Mouse (Mus musculus) neural tube, embryonic 15.5 days (tissue): ENCODE data around the gene Kif1c. TPM values are rescaled to one million over a fixed set of nuclear protein-coding genes. Genes with fewer than 3 reads are reported as not detected.

Source experiments
- ATAC-seq: fragments of 200-750 bp; cut with Nextera tagmentation; 2 replicates; pipeline ENCODE4 v1.8.0; 2017; ENCODE audit warnings: mild to moderate bottlenecking, moderate TSS enrichment, moderate library complexity; ENCODE audit not compliant: low FRiP score
- H3K27ac ChIP-seq: fragments of 300-500 bp; sonication (generic); replicated peaks from 2 replicates; pipeline ENCODE4 v1.5.1; 2015; ENCODE audit warnings: mild to moderate bottlenecking, inconsistent platforms
- H3K27me3 ChIP-seq: fragments of 300-500 bp; sonication (generic); replicated peaks from 2 replicates; pipeline ENCODE4 v1.6.1; 2015; ENCODE audit warnings: inconsistent platforms
- H3K36me3 ChIP-seq: fragments of 300-500 bp; sonication (generic); 2 replicates; pipeline ENCODE4 v1.6.1; 2015; ENCODE audit warnings: inconsistent platforms
- H3K4me1 ChIP-seq: fragments of 300-500 bp; sonication (generic); 2 replicates; pipeline ENCODE4 v1.6.1; 2015; ENCODE audit warnings: inconsistent platforms
- H3K4me2 ChIP-seq: fragments of 300-500 bp; sonication (generic); 2 replicates; pipeline ENCODE4 v1.6.1; 2015; ENCODE audit warnings: inconsistent platforms, mild to moderate bottlenecking, moderate library complexity
- H3K4me3 ChIP-seq: fragments of 300-500 bp; sonication (generic); replicated peaks from 2 replicates; pipeline ENCODE4 v1.5.1; 2015; ENCODE audit warnings: mild to moderate bottlenecking, inconsistent platforms
- H3K9ac ChIP-seq: fragments of 300-500 bp; sonication (generic); replicated peaks from 2 replicates; pipeline ENCODE4 v1.6.1; 2015; ENCODE audit warnings: mild to moderate bottlenecking, inconsistent platforms
- H3K9me3 ChIP-seq: fragments of 300-500 bp; sonication (generic); replicated peaks from 2 replicates; pipeline ENCODE4 v1.6.1; 2016; ENCODE audit warnings: inconsistent platforms
- WGBS: fragments of 180-500 bp; shearing (Covaris S2); methylation state at CpG from one replicate; pipeline ENCODE4 v1.1.7; 2015; ENCODE audit warnings: mixed read lengths; 5-methylcytosine and 5-hydroxymethylcytosine counted together
- polyA plus RNA-seq: library from polyadenylated mRNA; unstranded; fragments of >200 nt; fragmentation: Nextera tagmentation; extraction: Ambion mirVana; gene quantifications from 2 replicates; pipeline ENCODE4 v1.2.1, GENCODE M21; 2015

The Kif1c gene
- polyA plus RNA-seq, 1 experiment from 2014 or later = 1.6 TPM

DNA sequence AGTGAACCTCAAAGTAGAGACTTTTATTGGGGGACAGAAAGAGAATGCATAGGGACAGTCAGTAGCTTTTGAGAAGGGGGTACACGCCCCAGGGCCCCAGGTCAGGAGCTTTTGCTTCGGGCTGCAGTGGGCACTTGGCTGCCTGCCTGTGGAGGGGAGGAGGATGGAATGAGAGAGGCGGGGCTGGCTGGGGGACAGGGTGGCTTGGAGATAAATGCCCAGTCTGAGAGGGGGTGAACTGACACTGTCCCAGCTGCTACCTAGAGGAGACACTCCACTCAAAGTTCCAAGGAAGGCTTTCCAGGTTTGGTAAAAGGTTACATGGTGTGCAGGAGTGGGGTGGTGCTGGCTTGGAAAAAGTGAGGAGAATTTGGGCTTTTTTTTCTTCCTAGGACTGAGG, 43.4 kb upstream of the Kif1c start, which contains the start of gene Eno3:
TSS of gene Eno3 (plus strand) at position 239 of the 400 bp plus-strand sequence.
- H3K36me3 ChIP-seq = peaks cover 2% of the 10 kb centered on the region; the same call in 1 of the 2 replicates
- H3K9ac ChIP-seq = peak within 1 kb of the TSS; percentile 86
- peaks cover 38% of the 10 kb centered on the region for H3K4me1 ChIP-seq
- H3K27me3 ChIP-seq = no peaks in the 10 kb centered on the region
- H3K27ac ChIP-seq = peak within 1 kb of the TSS; percentile 95
- H3K9me3 ChIP-seq = no peaks in the 10 kb centered on the region
- WGBS = 12% methylated on average over 3 of the region's 3 CpGs
- no peak for ATAC-seq
- peak within 1 kb of the TSS; percentile 91 for H3K4me2 ChIP-seq
- peak within 1 kb of the TSS; percentile 69 for H3K4me3 ChIP-seq

DNA sequence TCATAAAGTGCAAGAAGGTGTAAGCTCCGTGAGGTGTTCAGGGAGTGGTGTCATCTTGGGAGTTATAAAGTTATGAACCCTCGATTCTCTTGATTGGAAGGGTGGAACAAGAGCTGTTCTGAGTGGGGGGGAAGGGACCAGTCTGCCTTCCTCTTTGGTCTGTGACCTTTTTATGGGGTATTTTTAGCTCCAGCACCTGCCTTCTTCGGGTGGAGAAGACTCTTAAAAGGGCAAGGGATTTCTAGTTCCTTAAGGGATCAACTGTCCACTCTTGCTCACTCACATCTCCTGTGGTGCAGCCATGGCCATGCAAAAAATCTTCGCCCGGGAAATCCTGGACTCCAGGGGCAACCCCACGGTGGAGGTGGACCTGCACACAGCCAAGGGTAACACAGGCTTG, 42.8 kb upstream of the Kif1c start:
- WGBS = 58% methylated on average over 6 of the region's 6 CpGs
- no peak for ATAC-seq
- Histone ChIP-seq H3K4me3 (no peak overlapping the region), H3K4me1 (peaks cover 32% of the 10 kb centered on the region), H3K4me2 (no peak overlapping the region), H3K9ac (no peak overlapping the region), H3K9me3 (no peaks in the 10 kb centered on the region), H3K27me3 (no peaks in the 10 kb centered on the region), H3K27ac (no peak overlapping the region), H3K36me3 (peaks cover 6% of the 10 kb centered on the region)

DNA sequence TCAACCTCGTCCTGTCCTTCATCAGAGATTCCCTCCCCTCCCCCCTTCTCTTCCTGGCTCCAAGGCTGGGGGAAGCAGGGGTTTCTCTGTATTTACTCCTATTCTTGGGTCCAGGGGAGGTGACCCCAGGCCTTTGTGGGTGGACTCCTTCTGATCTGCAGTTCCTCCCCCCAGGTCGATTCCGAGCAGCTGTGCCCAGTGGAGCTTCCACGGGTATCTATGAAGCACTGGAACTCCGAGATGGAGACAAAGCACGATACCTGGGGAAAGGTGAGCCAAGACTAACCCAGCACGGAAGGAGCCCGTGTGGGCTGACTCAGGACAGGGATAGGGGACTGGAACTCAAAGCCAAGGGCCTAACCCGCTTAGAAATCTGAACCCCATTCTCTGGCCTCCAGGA, 42.4 kb upstream of the Kif1c start:
- no peak overlapping the region for H3K27ac ChIP-seq
- no peak overlapping the region for H3K9ac ChIP-seq
- H3K36me3 ChIP-seq = peaks cover 10% of the 10 kb centered on the region
- ATAC-seq = no peak
- no peaks in the 10 kb centered on the region for H3K27me3 ChIP-seq
- no peak overlapping the region for H3K4me2 ChIP-seq
- 72% methylated on average over 9 of the region's 9 CpGs for WGBS
- H3K4me1 ChIP-seq = peaks cover 27% of the 10 kb centered on the region
- no peaks in the 10 kb centered on the region for H3K9me3 ChIP-seq
- H3K4me3 ChIP-seq = no peak overlapping the region

DNA sequence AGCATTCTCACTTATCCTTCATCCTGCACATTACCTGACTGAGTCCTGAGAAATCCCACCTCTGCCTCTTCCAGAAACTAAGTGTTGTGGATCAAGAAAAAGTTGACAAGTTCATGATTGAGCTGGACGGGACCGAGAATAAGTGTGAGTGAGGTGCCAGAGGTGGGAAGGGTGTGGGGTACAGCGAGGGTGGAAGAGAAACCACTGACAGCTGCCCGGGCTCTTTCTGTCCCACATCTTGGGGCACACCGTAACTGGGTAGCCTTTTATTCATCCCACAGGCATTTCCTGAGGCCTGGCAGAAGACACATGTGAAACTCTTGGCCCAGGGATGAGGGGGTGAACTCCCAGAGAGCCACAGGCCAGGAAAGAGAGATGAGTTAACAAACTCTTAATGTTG, 41.8 kb upstream of the Kif1c start:
- WGBS = 87% methylated on average over 5 of the region's 5 CpGs
- H3K4me1 ChIP-seq = peaks cover 22% of the 10 kb centered on the region
- no peaks in the 10 kb centered on the region for H3K27me3 ChIP-seq
- H3K9ac ChIP-seq = no peak overlapping the region
- no peak overlapping the region for H3K4me2 ChIP-seq
- H3K36me3 ChIP-seq = peaks cover 15% of the 10 kb centered on the region
- no peaks in the 10 kb centered on the region for H3K9me3 ChIP-seq
- H3K27ac ChIP-seq = no peak overlapping the region
- ATAC-seq = no peak
- no peak overlapping the region for H3K4me3 ChIP-seq

DNA sequence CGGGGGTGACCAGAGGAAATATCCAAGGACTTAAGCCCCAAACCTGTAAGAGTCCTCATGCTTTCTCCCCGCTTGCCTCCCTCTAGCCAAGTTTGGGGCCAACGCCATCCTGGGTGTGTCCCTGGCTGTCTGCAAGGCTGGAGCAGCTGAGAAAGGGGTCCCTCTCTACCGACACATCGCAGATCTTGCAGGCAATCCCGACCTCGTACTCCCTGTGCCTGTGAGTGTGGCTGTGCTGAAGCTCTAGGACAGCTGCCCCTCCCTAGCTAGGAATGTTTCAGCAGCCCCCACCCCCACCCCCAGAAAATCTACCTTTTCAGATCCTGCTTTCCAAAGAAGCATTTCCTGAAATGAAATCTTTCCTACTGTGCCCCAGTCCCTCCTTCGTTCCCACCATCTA, 41.4 kb upstream of the Kif1c start:
- no peak overlapping the region for H3K4me2 ChIP-seq
- no peaks in the 10 kb centered on the region for H3K9me3 ChIP-seq
- peaks cover 22% of the 10 kb centered on the region for H3K4me1 ChIP-seq
- H3K9ac ChIP-seq = no peak overlapping the region
- 90% methylated on average over 8 of the region's 8 CpGs for WGBS
- H3K27ac ChIP-seq = no peak overlapping the region
- H3K36me3 ChIP-seq = peaks cover 20% of the 10 kb centered on the region
- no peaks in the 10 kb centered on the region for H3K27me3 ChIP-seq
- no peak overlapping the region for H3K4me3 ChIP-seq
- ATAC-seq = no peak

DNA sequence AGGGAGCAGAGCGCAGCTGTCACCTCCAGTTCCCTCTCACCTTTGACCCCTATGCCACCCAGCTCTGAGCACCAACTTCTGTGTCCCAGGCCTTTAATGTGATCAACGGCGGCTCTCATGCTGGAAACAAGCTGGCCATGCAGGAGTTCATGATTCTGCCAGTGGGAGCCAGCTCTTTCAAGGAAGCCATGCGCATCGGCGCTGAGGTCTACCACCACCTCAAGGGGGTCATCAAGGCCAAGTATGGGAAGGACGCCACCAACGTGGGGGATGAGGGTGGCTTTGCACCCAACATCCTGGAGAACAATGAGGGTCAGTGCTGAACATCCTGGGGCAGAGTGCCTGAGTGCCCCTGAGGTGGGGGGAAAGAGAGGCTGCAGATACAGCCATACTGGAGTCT, 39.8 kb upstream of the Kif1c start:
- ATAC-seq = no peak
- H3K4me2 ChIP-seq = no peak overlapping the region
- H3K27me3 ChIP-seq = no peaks in the 10 kb centered on the region
- 90% methylated on average over 8 of the region's 8 CpGs for WGBS
- H3K27ac ChIP-seq = no peak overlapping the region
- peaks cover 33% of the 10 kb centered on the region for H3K36me3 ChIP-seq
- H3K4me1 ChIP-seq = peaks cover 16% of the 10 kb centered on the region
- H3K9me3 ChIP-seq = no peaks in the 10 kb centered on the region
- H3K9ac ChIP-seq = no peak overlapping the region
- no peak overlapping the region for H3K4me3 ChIP-seq

DNA sequence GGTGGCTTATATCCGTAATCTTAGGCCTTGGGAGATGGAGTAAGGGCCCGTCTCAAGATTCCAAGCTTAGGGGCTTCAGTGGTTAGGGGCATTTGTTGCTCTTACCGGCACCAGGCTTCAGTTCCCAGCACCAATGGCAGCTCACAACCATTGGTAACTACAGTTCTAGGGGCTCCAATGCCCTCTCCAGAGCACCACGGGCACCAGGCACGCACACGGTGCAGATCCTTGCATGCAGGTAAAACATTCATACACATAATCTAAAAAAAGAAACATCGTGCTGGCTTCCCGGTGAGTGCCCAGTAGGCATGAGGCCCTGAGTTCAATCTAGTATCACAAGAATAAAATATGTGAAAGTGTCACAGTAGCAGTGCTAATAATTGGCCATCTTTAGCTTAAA, 37.2 kb upstream of the Kif1c start:
- H3K27ac ChIP-seq = no peak overlapping the region
- ATAC-seq = no peak
- no peaks in the 10 kb centered on the region for H3K27me3 ChIP-seq
- H3K9ac ChIP-seq = no peak overlapping the region
- H3K4me3 ChIP-seq = no peak overlapping the region
- H3K4me2 ChIP-seq = no peak overlapping the region
- 95% methylated on average over 8 of the region's 8 CpGs for WGBS
- no peaks in the 10 kb centered on the region for H3K9me3 ChIP-seq
- H3K4me1 ChIP-seq = peaks cover 20% of the 10 kb centered on the region
- peaks cover 38% of the 10 kb centered on the region for H3K36me3 ChIP-seq

DNA sequence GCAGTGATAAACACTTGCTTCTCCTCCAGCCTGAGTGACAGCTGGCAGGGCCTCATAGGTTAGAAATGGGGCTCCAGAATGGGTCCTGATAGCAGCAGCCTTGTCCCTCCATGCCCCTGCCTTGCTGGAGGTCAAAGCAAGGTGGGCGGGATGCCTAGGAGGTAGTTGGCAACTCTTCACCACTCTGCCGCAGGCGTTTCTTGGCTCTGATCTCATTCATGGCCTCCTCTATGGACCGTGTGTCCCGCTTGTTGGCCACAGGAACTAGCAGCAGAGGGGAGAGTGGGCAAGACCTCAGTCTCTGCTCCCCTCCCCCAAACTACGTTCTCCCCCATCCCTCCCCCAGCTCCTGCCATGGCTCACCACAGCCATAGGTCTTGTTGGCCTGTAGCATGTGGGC, 36.4 kb upstream of the Kif1c start:
- 90% methylated on average over 6 of the region's 6 CpGs for WGBS
- no peak for ATAC-seq

DNA sequence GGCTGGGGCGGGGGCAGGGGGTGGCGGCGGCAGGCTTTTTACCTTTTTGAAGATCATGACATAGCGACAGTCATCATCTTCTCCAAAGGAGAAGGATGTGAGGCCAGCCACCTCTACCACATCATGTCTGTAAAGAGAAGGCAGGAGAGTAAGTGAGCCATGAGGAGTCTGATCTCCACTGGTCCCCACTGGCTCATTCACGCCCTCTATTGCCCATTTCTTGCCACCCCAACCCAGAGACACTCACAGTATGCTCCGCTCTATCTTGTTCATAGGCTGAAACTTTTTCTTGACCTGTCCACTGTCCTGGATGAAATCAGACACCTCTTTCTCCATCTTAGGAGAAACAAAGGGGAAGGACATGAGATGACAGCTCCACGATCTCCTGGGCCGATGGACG, 35.6 kb upstream of the Kif1c start:
- Histone ChIP-seq H3K4me1 (peaks cover 22% of the 10 kb centered on the region), H3K27ac (no peak overlapping the region), H3K36me3 (peaks cover 38% of the 10 kb centered on the region), H3K9ac (no peak overlapping the region), H3K4me2 (no peak overlapping the region), H3K27me3 (no peaks in the 10 kb centered on the region), H3K4me3 (no peak overlapping the region), H3K9me3 (no peaks in the 10 kb centered on the region)
- 92% methylated on average over 9 of the region's 9 CpGs for WGBS
- no peak for ATAC-seq

More for the DNA sequence above, 36.4 kb upstream of the Kif1c start:
- no peaks in the 10 kb centered on the region for H3K9me3 ChIP-seq
- H3K9ac ChIP-seq = no peak overlapping the region
- peaks cover 38% of the 10 kb centered on the region for H3K36me3 ChIP-seq
- H3K4me1 ChIP-seq = peaks cover 22% of the 10 kb centered on the region
- H3K27me3 ChIP-seq = no peaks in the 10 kb centered on the region
- no peak overlapping the region for H3K4me2 ChIP-seq
- H3K27ac ChIP-seq = no peak overlapping the region
- H3K4me3 ChIP-seq = no peak overlapping the region

DNA sequence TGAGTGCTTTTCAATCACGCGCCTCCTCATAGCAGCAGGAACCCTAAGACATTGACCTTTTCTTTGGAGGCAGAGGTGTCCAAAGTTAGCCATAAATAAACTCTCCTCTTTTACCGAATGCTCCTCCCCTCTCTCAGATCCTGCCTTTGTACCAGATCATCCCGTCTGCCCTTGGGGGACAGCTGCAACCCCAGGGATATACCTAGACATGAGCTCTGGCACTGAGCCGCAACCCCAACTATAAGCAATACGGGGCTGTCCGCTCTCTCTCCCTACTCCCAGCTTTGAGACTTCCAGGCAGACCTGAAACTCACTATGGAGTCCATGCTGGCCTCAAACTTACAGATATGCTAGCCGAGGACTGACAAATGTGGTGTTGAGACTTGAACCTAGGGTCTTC, 33.7 kb upstream of the Kif1c start:
- Histone ChIP-seq H3K27ac (no peak overlapping the region), H3K27me3 (no peaks in the 10 kb centered on the region), H3K4me2 (no peak overlapping the region), H3K9me3 (no peaks in the 10 kb centered on the region), H3K4me1 (peaks cover 40% of the 10 kb centered on the region), H3K4me3 (no peak overlapping the region), H3K36me3 (peaks cover 41% of the 10 kb centered on the region), H3K9ac (no peak overlapping the region)
- ATAC-seq = no peak
- 93% methylated on average over 8 of the region's 8 CpGs for WGBS

DNA sequence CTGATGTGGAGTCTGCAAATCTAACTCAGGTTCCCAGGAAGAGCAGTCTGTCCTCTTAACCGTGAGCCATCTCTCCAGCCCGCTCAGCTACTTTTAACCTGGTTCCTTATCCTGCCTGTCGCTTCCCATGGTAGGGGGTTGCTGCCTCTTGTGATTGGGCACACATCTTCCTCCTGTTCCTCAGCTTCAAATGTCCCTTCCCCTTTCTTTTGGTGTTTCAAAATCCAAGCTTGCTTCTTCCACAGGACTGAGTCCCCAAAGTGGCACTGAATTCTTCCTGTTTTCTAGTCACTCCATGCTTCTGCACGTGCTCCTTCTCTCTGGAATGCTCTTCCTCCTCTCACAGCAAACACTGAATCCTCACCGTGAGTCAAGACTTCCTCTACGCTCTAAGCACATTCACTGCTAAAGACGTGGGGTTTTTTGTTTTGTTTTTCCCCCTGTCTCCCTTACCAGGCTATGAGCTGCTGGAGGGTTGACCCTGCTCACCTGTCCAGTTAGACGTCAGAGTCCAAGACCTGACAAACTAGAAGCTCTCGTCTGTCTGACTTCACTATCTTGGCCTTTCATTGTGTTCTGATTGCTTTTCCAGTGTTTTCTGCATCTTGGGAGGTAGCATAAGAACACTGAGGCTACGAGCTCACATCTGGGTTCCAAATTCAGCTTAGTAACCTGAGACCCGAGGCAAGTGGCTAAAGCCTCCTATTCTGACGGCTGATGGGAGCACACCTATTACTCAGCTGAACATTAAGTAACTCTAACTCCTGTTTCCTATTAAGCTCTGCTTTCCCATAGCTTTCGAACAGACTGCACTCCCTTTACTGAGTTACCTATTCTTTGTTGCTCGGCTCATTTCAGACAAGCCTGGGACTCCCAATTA, 32.8 kb upstream of the Kif1c start:
- 83% methylated on average over 14 of the region's 14 CpGs for WGBS
- no peaks in the 10 kb centered on the region for H3K9me3 ChIP-seq
- H3K4me1 ChIP-seq = peaks cover 43% of the 10 kb centered on the region
- peak overlapping the region; percentile 67 for H3K4me3 ChIP-seq
- H3K9ac ChIP-seq = peak overlapping the region; percentile 70; the same call in 1 of the 2 replicates
- no peak for ATAC-seq
- H3K36me3 ChIP-seq = peaks cover 43% of the 10 kb centered on the region
- H3K27me3 ChIP-seq = no peaks in the 10 kb centered on the region
- H3K4me2 ChIP-seq = peak overlapping the region; percentile 81
- peak overlapping the region; percentile 99 for H3K27ac ChIP-seq

DNA sequence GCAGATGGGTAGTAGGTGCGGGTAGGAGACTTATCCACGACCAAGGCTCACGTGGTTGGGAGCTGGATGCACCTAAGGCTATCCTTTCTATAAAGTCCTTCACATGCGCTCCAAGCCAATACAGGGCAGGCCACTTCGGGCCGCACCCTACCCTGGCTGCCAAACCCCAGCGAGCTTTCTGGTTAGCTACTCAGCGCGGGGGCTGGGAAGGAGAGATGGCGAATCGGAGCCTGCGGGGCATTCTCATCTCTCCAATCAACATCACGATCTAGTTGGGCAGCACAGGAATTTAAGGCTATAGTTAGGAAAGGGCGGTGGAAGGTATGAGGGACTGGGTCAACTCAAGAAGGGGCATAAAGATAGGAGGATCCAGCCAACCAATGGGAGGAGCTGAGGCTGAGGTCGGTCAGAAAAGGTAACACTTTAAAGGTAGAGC, 32.0 kb upstream of the Kif1c start:
- Histone ChIP-seq H3K27ac (peak overlapping the region; percentile 99), H3K4me3 (peak overlapping the region; percentile 67), H3K4me1 (peaks cover 43% of the 10 kb centered on the region), H3K9ac (peak overlapping the region; percentile 70), H3K9me3 (no peaks in the 10 kb centered on the region), H3K27me3 (no peaks in the 10 kb centered on the region), H3K4me2 (peak overlapping the region; percentile 81), H3K36me3 (peaks cover 35% of the 10 kb centered on the region)
- ATAC-seq = no peak; the same call in 1 of the 2 replicates
- WGBS = under 1% methylated on average over 15 of the region's 15 CpGs
